Mouse (Mus musculus) activated CD4-positive, CD25-positive, alpha-beta regulatory T cell, adult 4 months (primary cell): ENCODE results near the gene D17H6S53E. TPM values are rescaled to one million over a fixed set of nuclear protein-coding genes. Genes with fewer than 3 reads are reported as not detected.

ENCODE experiments used
- ATAC-seq: one replicate; pipeline ENCODE4 v1.8.0; 2017
- polyA plus RNA-seq, 2 experiments: library from polyadenylated mRNA; unstranded; fragments of 100-300 nt; shearing (Covaris generic); gene quantifications; one replicate each; pipeline ENCODE4 v1.2.1; 2017

D17H6S53E gene
- polyA plus RNA-seq, 2 experiments from 2014 or later: 22.6 to 26.3 TPM

GRCm38 (mm10) chr17:35163326-35164081, 37.3 kb downstream of the D17H6S53E start:
- no peak for ATAC-seq

GRCm38 (mm10) chr17:35164218-35164567, 38.0 kb downstream of the D17H6S53E start:
- ATAC-seq: no peak

- peak; percentile 89 for ATAC-seq
Measured at GRCm38 (mm10) chr17:35164568-35165450, 38.6 kb downstream of the D17H6S53E start, which contains the start of gene Prrc2a. Gene Prrc2a, minus strand, starts transcription at chr17:35164897.

- no peak for ATAC-seq
Measured at GRCm38 (mm10) chr17:35165451-35166155, 39.4 kb downstream of the D17H6S53E start.

- ATAC-seq: peak; percentile 9
Measured at GRCm38 (mm10) chr17:35166352-35167035, 40.3 kb downstream of the D17H6S53E start.

- ATAC-seq: no peak
Measured at GRCm38 (mm10) chr17:35167794-35168193, 41.6 kb downstream of the D17H6S53E start.

GRCm38 (mm10) chr17:35168541-35169207, 42.5 kb downstream of the D17H6S53E start:
- no peak for ATAC-seq

- ATAC-seq: peak; percentile 44
Measured at GRCm38 (mm10) chr17:35172445-35173234, 46.5 kb downstream of the D17H6S53E start.

GRCm38 (mm10) chr17:35173329-35173728, 47.2 kb downstream of the D17H6S53E start:
- peak; percentile 80 for ATAC-seq

- peak; percentile 47 for ATAC-seq
Measured at GRCm38 (mm10) chr17:35174201-35174977, 48.2 kb downstream of the D17H6S53E start.

- no peak for ATAC-seq
Measured at GRCm38 (mm10) chr17:35175382-35175781, 49.2 kb downstream of the D17H6S53E start.

GRCm38 (mm10) chr17:35175968-35176367, 49.8 kb downstream of the D17H6S53E start, which contains the start of gene Aif1:
Gene Aif1, minus strand, starts transcription at chr17:35176068.
- ATAC-seq: no peak

Other genes starting within 250 kb of the D17H6S53E start
- not detected for gene Zbtb12, start 246.9 kb upstream of the D17H6S53E start, polyA plus RNA-seq
- gene Gm20547, start 244.3 kb upstream of the D17H6S53E start, polyA plus RNA-seq: not detected
- gene C2, start 228.1 kb upstream of the D17H6S53E start, polyA plus RNA-seq: under 1 TPM in 1 of 2 experiments, not detected in 1; 0.73 TPM
- 10 to 100 TPM; 32.8 to 37.0 TPM for gene Ehmt2, start 227.9 kb upstream of the D17H6S53E start, polyA plus RNA-seq
- not detected for gene Slc44a4, start 211.9 kb upstream of the D17H6S53E start, polyA plus RNA-seq
- gene Neu1, start 195.1 kb upstream of the D17H6S53E start, polyA plus RNA-seq: 10 to 100 TPM; 18.6 to 19.9 TPM
- gene Hspa1b, start 167.1 kb upstream of the D17H6S53E start, polyA plus RNA-seq: 1 to 10 TPM in 1 of 2 experiments, not detected in 1; 7.0 TPM
- not detected for gene Gm20481, start 156.5 kb upstream of the D17H6S53E start, polyA plus RNA-seq
- gene Hspa1a, start 154.2 kb upstream of the D17H6S53E start, polyA plus RNA-seq: 1 to 10 TPM in 1 of 2 experiments, under 1 TPM in 1; 0.17 to 5.1 TPM
- gene Hspa1l, start 153.7 kb upstream of the D17H6S53E start, polyA plus RNA-seq: under 1 TPM in 1 of 2 experiments, not detected in 1; 0.46 TPM
- 10 to 100 TPM; 45.5 to 61.3 TPM for gene Lsm2, start 144.5 kb upstream of the D17H6S53E start, polyA plus RNA-seq
- gene Vars, start 125.4 kb upstream of the D17H6S53E start, polyA plus RNA-seq: 10 to 100 TPM; 28.5 to 29.1 TPM
- under 1 TPM; 0.11 to 0.12 TPM for gene Vwa7, start 109.8 kb upstream of the D17H6S53E start, polyA plus RNA-seq
- gene Sapcd1, start 98.4 kb upstream of the D17H6S53E start, polyA plus RNA-seq: 1 to 10 TPM; 1.8 to 2.1 TPM
- gene Msh5, start 79.6 kb upstream of the D17H6S53E start, polyA plus RNA-seq: 1 to 10 TPM; 1.3 to 1.6 TPM
- gene Clic1, start 76.4 kb upstream of the D17H6S53E start, polyA plus RNA-seq: 100 to 1,000 TPM; 464 to 670 TPM
- gene Ddah2, start 67.3 kb upstream of the D17H6S53E start, polyA plus RNA-seq: 1 to 10 TPM in 1 of 2 experiments, under 1 TPM in 1; 0.36 to 1.8 TPM
- gene Ly6g6c, start 61.0 kb upstream of the D17H6S53E start, polyA plus RNA-seq: not detected
- gene Mpig6b, start 60.2 kb upstream of the D17H6S53E start, polyA plus RNA-seq: not detected
- gene Ly6g6e, start 49.5 kb upstream of the D17H6S53E start, polyA plus RNA-seq: not detected
- gene Ly6g6d, start 48.3 kb upstream of the D17H6S53E start, polyA plus RNA-seq: not detected
- under 1 TPM in 1 of 2 experiments, not detected in 1; 0.29 TPM for gene Ly6g6f, start 40.8 kb upstream of the D17H6S53E start, polyA plus RNA-seq
- gene Abhd16a, start 37.1 kb upstream of the D17H6S53E start, polyA plus RNA-seq: 10 to 100 TPM; 18.7 to 20.6 TPM
- not detected for gene Ly6g5c, start 18.1 kb upstream of the D17H6S53E start, polyA plus RNA-seq
- gene Ly6g5b, start 10.9 kb upstream of the D17H6S53E start, polyA plus RNA-seq: 1 to 10 TPM; 1.9 to 2.4 TPM
- 10 to 100 TPM; 60.4 to 70.2 TPM for gene Gpank1, start 4.9 kb upstream of the D17H6S53E start, polyA plus RNA-seq
- 100 to 1,000 TPM; 274 to 355 TPM for gene Csnk2b, start 4.3 kb upstream of the D17H6S53E start, polyA plus RNA-seq
- not detected for gene Apom, start 5.7 kb downstream of the D17H6S53E start, polyA plus RNA-seq
- 10 to 100 TPM; 26.2 to 34.1 TPM for gene Bag6, start 8.8 kb downstream of the D17H6S53E start, polyA plus RNA-seq
- gene Prrc2a, start 38.5 kb downstream of the D17H6S53E start, polyA plus RNA-seq: 10 to 100 TPM; 38.8 to 78.9 TPM
- 1 to 10 TPM in 1 of 2 experiments, under 1 TPM in 1; 0.91 to 1.9 TPM for gene Aif1, start 49.7 kb downstream of the D17H6S53E start, polyA plus RNA-seq
- gene Lst1, start 62.1 kb downstream of the D17H6S53E start, polyA plus RNA-seq: 10 to 100 TPM in 1 of 2 experiments, 1 to 10 TPM in 1; 5.4 to 13.4 TPM
- 100 to 1,000 TPM; 134 to 383 TPM for gene Ltb, start 68.1 kb downstream of the D17H6S53E start, polyA plus RNA-seq
- gene Tnf, start 75.6 kb downstream of the D17H6S53E start, polyA plus RNA-seq: 10 to 100 TPM; 21.5 to 21.6 TPM
- 10 to 100 TPM; 70.5 to 90.5 TPM for gene Lta, start 79.0 kb downstream of the D17H6S53E start, polyA plus RNA-seq
- 1 to 10 TPM in 1 of 2 experiments, not detected in 1; 1.8 TPM for gene Gm16181, start 94.5 kb downstream of the D17H6S53E start, polyA plus RNA-seq
- 1 to 10 TPM; 2.3 to 4.0 TPM for gene Atp6v1g2, start 107.3 kb downstream of the D17H6S53E start, polyA plus RNA-seq
- gene Nfkbil1, start 109.4 kb downstream of the D17H6S53E start, polyA plus RNA-seq: 1 to 10 TPM; 3.4 to 4.4 TPM
- 100 to 1,000 TPM; 200 to 247 TPM for gene Ddx39b, start 115.4 kb downstream of the D17H6S53E start, polyA plus RNA-seq
- 1,000 to 10,000 TPM; 3,460 to 4,099 TPM for gene H2-D1, start 136.4 kb downstream of the D17H6S53E start, polyA plus RNA-seq
- not detected for gene H2-Q1, start 194.0 kb downstream of the D17H6S53E start, polyA plus RNA-seq
- gene H2-Q2, start 215.9 kb downstream of the D17H6S53E start, polyA plus RNA-seq: 1 to 10 TPM; 7.5 to 8.8 TPM